Mouse (Mus musculus) cerebellum, adult 18-20 months (tissue): ENCODE data around the gene Hspb2.

Experiments
- DNase-seq, 2 experiments: peaks; one replicate each; pipeline ENCODE4 v3.0.0; 2021

The Hspb2 gene

DNA sequence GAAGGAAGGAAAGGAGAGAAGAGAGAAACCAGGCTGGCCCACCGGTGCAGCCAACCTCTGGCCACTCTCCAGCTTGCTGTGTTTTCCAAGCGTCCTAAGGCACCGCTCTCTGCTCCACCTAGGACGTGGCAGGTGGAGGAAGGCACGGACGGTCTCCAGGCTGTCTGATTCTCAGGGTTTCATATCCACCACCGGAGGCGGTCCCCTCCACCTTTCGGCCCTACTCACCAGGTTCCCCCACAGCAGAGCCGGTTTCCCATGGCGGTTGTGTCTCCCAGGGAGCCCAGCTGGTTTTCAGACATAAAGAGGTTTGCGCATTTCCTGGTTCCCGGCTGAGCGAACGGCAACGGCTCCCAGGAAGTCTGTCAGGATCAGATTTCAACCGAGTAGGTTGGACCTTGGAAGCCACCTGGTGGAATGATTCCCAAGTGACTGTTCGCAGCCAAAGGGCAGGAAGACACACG, 5.9 kb downstream of the Hspb2 start, which contains the start of gene 2310030G06Rik:
Gene 2310030G06Rik, minus strand, starts transcription at position 323 of the 464 bp plus-strand sequence.
- peak; percentile 41 to 52 for DNase-seq

- no peak for DNase-seq
These were observed 6.3 kb downstream of the Hspb2 start for GRCm38 (mm10) chr9:50745806-50746205.

- DNase-seq: no peak
These were observed 9.4 kb downstream of the Hspb2 start for GRCm38 (mm10) chr9:50742744-50743143.

DNA sequence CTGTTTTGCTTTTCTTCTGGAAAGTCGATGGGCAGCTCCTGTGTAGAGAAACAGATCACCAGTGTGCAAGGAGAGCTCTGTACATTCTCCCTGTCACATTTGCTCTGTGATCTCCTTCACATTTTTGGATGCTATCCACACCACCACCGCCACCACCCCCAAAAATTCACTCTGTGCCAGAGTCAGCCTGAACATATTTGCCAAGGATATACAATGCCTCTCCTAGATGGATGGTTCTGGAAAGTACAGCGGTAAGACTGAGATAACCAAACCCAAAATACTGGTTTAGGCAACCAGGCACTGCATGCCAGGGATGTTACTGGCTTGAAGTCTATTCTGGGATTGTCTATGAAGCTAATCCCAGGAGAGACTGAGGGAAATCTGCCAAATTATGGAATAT, 9.9 kb downstream of the Hspb2 start:
- DNase-seq: no peak

GRCm38 (mm10) chr9:50740867-50741784, 11.0 kb downstream of the Hspb2 start:
- no peak for DNase-seq

- DNase-seq: peak; percentile 82 to 84
These were observed 13.0 kb downstream of the Hspb2 start, which contains the start of gene Dixdc1 for GRCm38 (mm10) chr9:50738914-50739870. TSS of gene Dixdc1 (minus strand) at chr9:50739517.

GRCm38 (mm10) chr9:50734989-50735388, 17.2 kb downstream of the Hspb2 start:
- peak; percentile 77 for DNase-seq

- no peak for DNase-seq
These were observed 19.6 kb downstream of the Hspb2 start for GRCm38 (mm10) chr9:50732560-50732959.

- DNase-seq: no peak
These were observed 22.6 kb downstream of the Hspb2 start for GRCm38 (mm10) chr9:50729600-50729999.

DNA sequence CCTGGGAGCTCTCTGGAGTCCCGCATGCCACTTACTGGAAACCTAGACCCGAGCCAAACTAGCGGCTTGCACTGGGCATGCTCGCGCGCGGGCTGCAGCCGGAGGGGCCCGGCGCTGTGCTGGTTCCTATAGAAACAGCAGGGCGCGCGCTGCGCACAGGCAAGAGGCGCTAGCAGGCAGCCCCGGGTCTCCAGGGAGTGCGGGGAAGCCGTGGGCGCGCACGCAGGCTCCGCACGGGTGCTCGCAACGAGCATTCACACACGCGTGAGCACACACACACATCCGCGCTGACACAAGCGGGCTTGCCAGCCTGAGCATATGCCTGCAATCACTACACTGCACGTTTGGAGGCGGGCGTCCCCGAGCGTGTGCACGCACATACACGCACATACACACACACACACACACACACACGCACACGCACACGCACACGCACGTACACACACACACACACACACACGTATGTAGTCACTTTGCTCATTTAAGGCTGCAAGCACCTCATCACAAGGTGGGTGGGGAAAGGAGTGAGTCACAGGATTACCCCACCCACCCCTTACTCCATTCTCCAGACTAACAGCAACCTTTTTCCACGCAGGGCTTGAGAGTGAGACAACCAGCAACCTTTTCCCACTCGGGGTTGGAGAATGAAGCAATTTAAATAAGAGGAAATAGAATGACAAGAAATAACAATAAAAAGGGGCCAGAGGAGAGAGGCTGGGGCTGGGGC, 24.1 kb downstream of the Hspb2 start:
- DNase-seq: peak; percentile 77 to 84

DNA sequence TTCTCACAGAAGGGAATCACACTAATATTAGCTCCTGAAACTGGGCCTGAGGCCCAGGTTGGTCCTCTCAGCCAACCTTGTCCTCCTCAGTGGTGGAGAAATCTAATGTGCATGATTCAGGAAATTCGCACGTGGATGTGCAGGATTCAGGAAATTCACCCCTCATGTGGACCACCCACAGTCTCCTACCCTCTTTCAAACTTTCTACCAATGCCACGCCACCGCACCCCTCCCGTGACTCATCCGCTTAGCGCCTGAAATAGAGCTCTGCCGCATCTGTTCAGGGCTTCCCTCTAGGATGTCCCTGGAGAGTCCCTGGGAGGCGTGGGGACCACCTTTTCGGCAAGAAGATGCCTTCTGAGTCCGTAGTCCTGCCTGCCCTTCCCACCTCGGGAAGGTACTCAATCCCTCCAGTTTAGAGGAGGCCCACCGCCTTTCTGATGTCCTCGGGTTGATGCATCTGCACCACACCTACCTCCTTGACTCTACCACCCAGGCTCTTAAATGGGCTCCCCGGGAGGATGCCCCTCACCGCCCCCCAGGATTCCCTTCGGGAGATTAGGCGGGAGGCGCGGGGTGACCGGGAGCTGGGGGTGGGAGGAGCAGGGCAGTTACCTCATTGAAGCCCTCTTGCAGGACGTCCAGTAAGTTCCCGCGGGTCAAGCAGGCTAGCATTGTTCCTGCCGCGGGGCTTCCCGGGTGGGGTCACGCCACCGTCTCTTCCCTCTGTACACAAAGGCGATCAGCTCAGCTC, 24.8 kb downstream of the Hspb2 start:
- peak; percentile 69 to 71 for DNase-seq

DNA sequence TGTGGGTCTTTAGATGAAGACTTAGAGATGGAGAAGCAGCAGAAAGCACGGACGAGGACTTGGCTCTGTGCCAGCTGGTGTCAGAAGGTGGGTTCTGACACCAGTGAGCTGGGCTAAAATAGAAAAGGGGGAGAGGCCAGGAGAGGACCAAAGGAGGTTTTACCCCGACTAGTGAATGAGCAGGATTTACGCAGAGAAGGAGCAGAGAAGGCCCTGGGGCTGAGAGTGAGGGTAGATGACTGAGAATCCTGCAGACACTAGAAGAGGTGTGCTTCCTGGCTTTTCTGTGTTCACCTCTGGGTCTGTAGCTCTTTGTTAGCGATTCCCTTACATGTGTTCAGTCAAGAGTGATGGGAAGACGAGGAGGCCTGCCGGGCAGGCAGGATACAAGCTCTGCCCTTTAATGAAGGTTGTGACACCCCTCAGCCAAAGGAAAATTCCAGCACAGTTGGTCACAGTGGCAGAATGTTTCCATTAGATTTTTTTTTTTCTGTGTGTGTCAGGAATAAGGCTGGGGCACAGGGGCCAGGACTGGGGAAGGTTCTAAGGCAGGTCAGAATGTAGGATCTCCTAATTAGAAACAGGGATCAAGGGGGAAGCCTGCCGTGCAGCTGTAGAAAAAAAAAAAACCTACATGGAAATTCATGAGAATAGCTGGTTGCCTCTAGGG, 26.1 kb downstream of the Hspb2 start:
- DNase-seq: peak; percentile 55 to 58

- peak in 1 of 2 experiments; percentile 39 for DNase-seq
These were observed 27.4 kb downstream of the Hspb2 start for GRCm38 (mm10) chr9:50724661-50725330.

DNA sequence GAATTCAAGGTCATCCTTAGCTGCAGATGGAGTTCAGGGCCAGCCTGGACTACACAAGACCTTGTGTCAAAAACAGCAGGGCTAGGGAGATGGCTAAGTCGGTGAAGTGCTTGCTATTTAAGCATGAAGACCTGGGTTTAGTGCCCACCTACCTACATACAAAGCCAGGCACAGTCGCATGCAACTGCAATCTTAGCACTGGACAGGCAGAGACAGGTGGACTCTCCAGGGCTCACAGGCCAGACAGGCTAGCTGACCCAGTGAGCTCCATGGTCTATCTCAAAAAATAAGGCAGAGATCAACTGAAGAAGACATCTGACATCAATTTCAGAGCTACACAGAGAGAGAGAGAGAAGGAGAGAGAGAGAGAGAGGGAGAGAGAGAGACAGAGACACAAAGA, 28.0 kb downstream of the Hspb2 start:
- DNase-seq: peak in 1 of 2 experiments; percentile 40

GRCm38 (mm10) chr9:50723406-50723805, 28.7 kb downstream of the Hspb2 start:
- DNase-seq: peak; percentile 90 to 93

- peak; percentile 61 to 62 for DNase-seq
These were observed 29.7 kb downstream of the Hspb2 start for GRCm38 (mm10) chr9:50722451-50722911.

DNA sequence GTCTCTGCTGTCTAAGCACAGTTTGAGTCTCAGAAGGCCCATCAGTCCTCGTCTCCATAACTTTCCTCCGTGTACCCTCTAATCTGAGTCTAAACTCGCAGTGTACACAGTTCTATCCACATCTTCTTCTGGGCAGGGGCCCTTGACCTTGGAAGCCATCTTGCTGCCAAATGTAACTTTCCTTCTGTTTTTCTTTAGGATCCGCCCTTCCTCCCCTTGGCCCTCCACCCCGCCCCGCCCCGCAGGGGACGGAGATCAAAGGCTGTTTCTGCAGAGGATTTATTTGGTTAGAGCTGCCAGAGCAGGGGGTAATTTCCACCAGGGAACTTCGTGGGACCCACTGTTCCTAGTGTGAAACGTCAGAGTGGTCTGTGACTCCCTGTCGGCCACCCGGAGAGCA, 31.1 kb downstream of the Hspb2 start:
- DNase-seq: no peak

- no peak for DNase-seq
These were observed 33.3 kb downstream of the Hspb2 start for GRCm38 (mm10) chr9:50718878-50719277.

- DNase-seq: no peak
These were observed 38.0 kb downstream of the Hspb2 start for GRCm38 (mm10) chr9:50714188-50714587.

- no peak for DNase-seq
These were observed 40.8 kb downstream of the Hspb2 start for GRCm38 (mm10) chr9:50711337-50711736.
